Mouse (Mus musculus) left cerebral cortex, postnatal 25 days (tissue): ENCODE data around the gene Il17c. TPM values are rescaled to one million over a fixed set of nuclear protein-coding genes. Genes with fewer than 3 reads are reported as not detected.

Experiments
- microRNA-seq, 2 experiments: library from miRNA; unstranded; fragments of <30 nt; microRNA quantifications; one replicate each; pipeline ENCODE4 v1.2.0; 2022
- total RNA-seq, 2 experiments: library from RNA; stranded (reverse); gene quantifications; 2 replicates each; pipeline ENCODE4 v1.2.3; 2021

Il17c gene
- total RNA-seq, 2 experiments from 2014 or later: not detected

Small RNA genes lying within 50 kb of the gene (microRNA-seq; reads per million reads assigned to microRNA genes)
- gene Gm24366: 0 reads per million in 2 experiments

Other genes with a start within 250 kb of the Il17c start
- gene Zfpm1, start 139.9 kb upstream of the Il17c start, total RNA-seq: 10 to 100 TPM; 36.9 to 39.3 TPM
- 1 to 10 TPM; 7.0 to 7.2 TPM for gene Trhr2, start 61.3 kb upstream of the Il17c start, total RNA-seq
- 10 to 100 TPM; 35.7 to 39.1 TPM for gene Zc3h18, start 45.4 kb upstream of the Il17c start, total RNA-seq
- 1 to 10 TPM; 7.8 to 8.4 TPM for gene Cyba, start 10.9 kb downstream of the Il17c start, total RNA-seq
- gene Mvd, start 21.4 kb downstream of the Il17c start, total RNA-seq: 10 to 100 TPM; 26.8 to 29.4 TPM
- gene Snai3, start 38.7 kb downstream of the Il17c start, total RNA-seq: under 1 TPM; 0.64 to 0.66 TPM
- gene Rnf166, start 54.0 kb downstream of the Il17c start, total RNA-seq: 10 to 100 TPM; 33.7 to 41.6 TPM
- gene Ctu2, start 54.1 kb downstream of the Il17c start, total RNA-seq: 10 to 100 TPM; 19.5 to 23.2 TPM
- 1 to 10 TPM; 5.6 to 6.3 TPM for gene Piezo1, start 129.3 kb downstream of the Il17c start, total RNA-seq
- 1 to 10 TPM; 1.7 to 3.1 TPM for gene Cdt1, start 146.0 kb downstream of the Il17c start, total RNA-seq
- 10 to 100 TPM; 56.6 to 60.4 TPM for gene Aprt, start 154.9 kb downstream of the Il17c start, total RNA-seq
- 1 to 10 TPM; 7.4 to 9.1 TPM for gene Galns, start 189.4 kb downstream of the Il17c start, total RNA-seq
- 10 to 100 TPM; 81.3 to 87.8 TPM for gene Trappc2l, start 189.6 kb downstream of the Il17c start, total RNA-seq
- gene Pabpn1l, start 200.7 kb downstream of the Il17c start, total RNA-seq: not detected